Mouse (Mus musculus) lung, postnatal 0 days (tissue): ENCODE results near the gene Klf15. TPM values are rescaled to one million over a fixed set of nuclear protein-coding genes. Genes with fewer than 3 reads are reported as not detected.

Experiments
- ATAC-seq: fragments of 200-750 bp; cut with Nextera tagmentation; 2 replicates; pipeline ENCODE4 v1.8.0; 2017; ENCODE audit warnings: moderate library complexity
- DNase-seq: peaks from one replicate; pipeline ENCODE4 v3.0.0-alpha.2; 2016; ENCODE audit warnings: low spot score
- H3K27ac ChIP-seq: fragments of 300-500 bp; sonication (generic); 2 replicates; pipeline ENCODE4 v1.5.1; 2014; ENCODE audit warnings: antibody characterized with exemption, mild to moderate bottlenecking, low read length, mixed read lengths
- H3K27me3 ChIP-seq: fragments of 300-500 bp; sonication (generic); replicated peaks from 2 replicates; pipeline ENCODE4 v1.6.1; 2014; ENCODE audit warnings: low read length, mixed read lengths; ENCODE audit not compliant: insufficient read depth
- H3K36me3 ChIP-seq: fragments of 300-500 bp; sonication (generic); 2 replicates; pipeline ENCODE4 v1.6.1; 2014; ENCODE audit warnings: low read length, mixed read lengths; ENCODE audit not compliant: insufficient read depth
- H3K4me1 ChIP-seq: fragments of 300-500 bp; sonication (generic); 2 replicates; pipeline ENCODE4 v1.6.1; 2014; ENCODE audit warnings: antibody characterized with exemption, low read depth, low read length, mixed read lengths; ENCODE audit not compliant: insufficient read depth
- H3K4me2 ChIP-seq: fragments of 300-500 bp; sonication (generic); replicated peaks from 2 replicates; pipeline ENCODE4 v1.6.1; 2014; ENCODE audit warnings: low read depth, mild to moderate bottlenecking, low read length, moderate library complexity, mixed read lengths
- H3K4me3 ChIP-seq: fragments of 300-500 bp; sonication (generic); 2 replicates; pipeline ENCODE4 v1.5.1; 2014; ENCODE audit warnings: low read depth, low read length
- H3K9ac ChIP-seq: fragments of 300-500 bp; sonication (generic); replicated peaks from 2 replicates; pipeline ENCODE4 v1.6.1; 2014; ENCODE audit warnings: low read depth, mild to moderate bottlenecking
- H3K9me3 ChIP-seq: fragments of 300-500 bp; sonication (generic); 2 replicates; pipeline ENCODE4 v1.6.1; 2016; ENCODE audit warnings: low read length, mixed read lengths
- CTCF ChIP-seq: IDR thresholded peaks from 2 replicates; pipeline ENCODE4 v1.5.1; 2016; ENCODE audit warnings: antibody characterized with exemption, mild to moderate bottlenecking
- EP300 ChIP-seq: IDR thresholded peaks from 2 replicates; pipeline ENCODE4 v1.6.1; 2016; ENCODE audit warnings: antibody characterized with exemption, mild to moderate bottlenecking, control low read depth
- WGBS: fragments of 180-500 bp; shearing (Covaris S2); extraction: QIAGEN DNeasy Blood & Tissue Kit; methylation state at CpG from one replicate; pipeline ENCODE4 v1.1.7; 2014; 5-methylcytosine and 5-hydroxymethylcytosine counted together
- polyA plus RNA-seq: library from polyadenylated mRNA; unstranded; fragments of >200 nt; fragmentation: Nextera tagmentation; extraction: Ambion mirVana; gene quantifications from 2 replicates; pipeline ENCODE4 v1.2.1, GENCODE M21; 2015

Gene Klf15
- polyA plus RNA-seq, 1 experiment from 2014 or later: 41.4 TPM

DNA sequence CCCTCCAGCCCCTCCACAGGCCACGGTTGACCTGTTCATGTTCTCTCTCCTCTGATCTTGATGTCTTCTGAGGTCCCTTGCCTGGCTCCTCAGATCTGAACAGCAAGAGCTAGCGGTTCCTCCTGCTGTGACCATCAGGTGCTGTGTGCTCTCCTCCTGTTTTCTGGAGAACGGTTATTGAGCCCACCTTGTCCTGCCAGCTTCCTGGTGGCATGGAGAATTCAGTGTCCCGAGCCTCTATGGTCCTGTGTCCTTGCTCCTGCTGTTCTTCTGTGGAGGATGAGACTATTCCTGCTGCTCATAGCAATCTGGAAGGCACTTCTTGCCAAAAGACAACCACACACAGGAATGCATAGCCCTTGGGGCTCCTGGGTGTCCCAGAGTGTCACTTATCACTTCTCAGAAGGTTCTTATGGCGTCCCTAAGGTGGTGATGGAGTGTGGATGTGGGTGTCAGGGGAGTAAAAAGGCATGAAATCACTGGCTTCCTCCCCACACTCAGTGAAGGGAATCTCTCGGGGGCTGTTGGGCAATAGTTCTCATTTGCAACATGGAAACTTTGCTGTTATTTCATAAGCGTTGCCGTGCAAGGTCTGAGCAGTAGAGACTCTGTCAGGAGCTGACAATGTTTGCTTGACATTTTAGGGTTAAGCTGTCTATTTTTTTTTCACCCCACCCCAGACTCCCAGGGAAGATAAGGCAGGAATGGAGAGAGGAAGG lies 39.0 kb downstream of the Klf15 start:
- no peak overlapping the region for H3K4me3 ChIP-seq
- H3K4me1 ChIP-seq: peaks cover 9% of the 10 kb centered on the region; the same call in 1 of the 2 replicates
- WGBS: 45% methylated on average over 8 of the region's 8 CpGs
- DNase-seq (peak; percentile 68), ATAC-seq (no peak)
- H3K27me3 ChIP-seq: 0 out of 2 replicates have a peak, but pooled peaks cover 2% of the 10 kb centered on the region
- H3K27ac ChIP-seq: no peak overlapping the region
- TF ChIP-seq CTCF (no peak), EP300 (peak; percentile 39; the same call in 1 of the 2 replicates)
- no peaks in the 10 kb centered on the region for H3K9me3 ChIP-seq
- H3K4me2 ChIP-seq: no peak overlapping the region
- no peak overlapping the region for H3K9ac ChIP-seq
- no peaks in the 10 kb centered on the region for H3K36me3 ChIP-seq

DNA sequence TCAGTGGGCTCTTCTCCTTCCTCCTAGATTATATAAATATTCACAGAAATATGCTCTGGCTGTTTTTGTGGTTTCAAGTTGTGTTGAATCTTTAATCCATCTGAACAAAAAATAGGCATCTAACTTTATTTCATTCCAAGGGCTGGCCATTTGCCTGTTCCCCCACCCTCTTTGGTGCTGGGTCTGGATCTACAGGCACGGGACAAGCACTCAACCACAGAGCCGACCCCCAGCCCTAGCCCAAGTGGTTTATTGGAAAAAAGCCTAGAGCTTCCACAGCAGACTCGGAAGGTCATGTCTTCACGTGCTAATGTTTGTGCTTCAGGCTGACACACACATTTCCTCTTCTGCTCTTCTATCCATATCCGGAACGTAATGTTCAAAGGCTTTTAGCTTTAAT lies 43.5 kb downstream of the Klf15 start:
- TF ChIP-seq CTCF: no peak
- no peak for TF ChIP-seq EP300
- Histone ChIP-seq H3K4me2 (no peak overlapping the region), H3K4me1 (peaks cover 29% of the 10 kb centered on the region; the same call in 1 of the 2 replicates), H3K4me3 (no peak overlapping the region), H3K9me3 (no peaks in the 10 kb centered on the region), H3K27me3 (0 out of 2 replicates have a peak, but pooled peaks cover 2% of the 10 kb centered on the region), H3K9ac (0 out of 2 replicates have a peak overlapping the region, but pooled peaks have one; percentile 3), H3K27ac (peak overlapping the region; percentile 83), H3K36me3 (no peaks in the 10 kb centered on the region)
- ATAC-seq (no peak), DNase-seq (peak; percentile 56)
- 8% methylated on average over 6 of the region's 6 CpGs for WGBS

DNA sequence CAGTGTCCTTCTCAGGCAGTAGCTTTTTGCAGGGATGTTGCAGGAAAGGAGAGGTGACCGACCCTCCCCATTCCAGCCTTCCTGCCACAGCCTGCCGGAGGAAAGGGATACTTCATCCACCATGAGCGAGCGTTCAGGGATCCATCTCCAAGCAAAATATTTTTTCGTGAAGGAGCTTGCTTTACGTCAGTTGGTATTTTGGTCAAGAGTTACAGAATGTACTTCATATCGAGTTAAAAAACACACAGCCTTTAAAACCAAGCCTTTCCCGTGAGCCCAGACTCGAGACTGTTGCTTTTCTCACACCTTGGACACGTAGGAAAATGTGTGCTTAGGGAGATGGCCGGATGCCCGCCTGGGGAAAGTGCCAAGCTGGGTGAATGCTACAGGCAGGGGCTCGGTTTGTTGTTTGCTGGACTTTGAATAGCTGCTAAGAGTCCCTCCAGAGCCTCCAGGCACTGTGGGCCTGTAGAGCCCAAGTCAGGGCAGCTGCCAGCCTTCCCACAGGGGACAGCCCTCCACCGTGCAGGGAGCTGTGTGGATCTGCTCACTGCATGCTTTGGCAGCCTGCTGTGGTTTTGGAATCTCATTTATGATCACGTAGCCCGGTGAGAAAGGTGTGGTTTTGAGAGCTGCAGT lies 44.4 kb downstream of the Klf15 start:
- ATAC-seq (peak; percentile 78), DNase-seq (peak; percentile 95)
- H3K9ac ChIP-seq: 0 out of 2 replicates have a peak overlapping the region, but pooled peaks have one; percentile 32
- H3K4me1 ChIP-seq: peaks cover 29% of the 10 kb centered on the region; the same call in 1 of the 2 replicates
- peak overlapping the region; percentile 83 for H3K27ac ChIP-seq
- TF ChIP-seq EP300: peak; percentile 99
- no peak for TF ChIP-seq CTCF
- no peak overlapping the region for H3K4me2 ChIP-seq
- WGBS: 10% methylated on average over 16 of the region's 16 CpGs
- no peak overlapping the region for H3K4me3 ChIP-seq
- no peaks in the 10 kb centered on the region for H3K36me3 ChIP-seq
- H3K27me3 ChIP-seq: 0 out of 2 replicates have a peak, but pooled peaks cover 2% of the 10 kb centered on the region
- no peaks in the 10 kb centered on the region for H3K9me3 ChIP-seq

DNA sequence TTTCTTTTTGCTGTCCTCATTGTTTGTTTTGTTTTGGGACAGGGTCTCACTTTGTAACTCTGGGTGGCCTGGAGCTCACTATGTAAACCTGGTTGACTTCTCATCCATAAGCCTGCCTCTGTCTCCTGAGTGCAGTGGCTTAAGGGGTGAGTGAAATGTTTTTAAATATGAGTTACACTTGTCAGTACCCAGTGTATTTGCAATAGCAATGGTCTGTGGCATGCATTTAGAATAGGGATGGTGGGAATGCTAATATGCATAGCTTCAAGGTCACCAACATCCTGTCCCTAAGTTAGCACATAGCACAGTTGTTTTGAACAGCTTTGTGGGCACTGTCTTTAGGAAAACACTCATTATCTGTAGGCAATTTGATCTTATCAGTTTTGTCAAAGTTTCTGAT lies 45.1 kb downstream of the Klf15 start:
- H3K4me2 ChIP-seq: no peak overlapping the region
- H3K4me3 ChIP-seq: no peak overlapping the region
- no peak for DNase-seq
- no peaks in the 10 kb centered on the region for H3K9me3 ChIP-seq
- H3K27me3 ChIP-seq: no peaks in the 10 kb centered on the region
- no peaks in the 10 kb centered on the region for H3K36me3 ChIP-seq
- H3K27ac ChIP-seq: peak overlapping the region; percentile 83
- no peak for ATAC-seq
- H3K4me1 ChIP-seq: peaks cover 29% of the 10 kb centered on the region; the same call in 1 of the 2 replicates
- TF ChIP-seq CTCF: no peak
- no peak for TF ChIP-seq EP300
- no peak overlapping the region for H3K9ac ChIP-seq

DNA sequence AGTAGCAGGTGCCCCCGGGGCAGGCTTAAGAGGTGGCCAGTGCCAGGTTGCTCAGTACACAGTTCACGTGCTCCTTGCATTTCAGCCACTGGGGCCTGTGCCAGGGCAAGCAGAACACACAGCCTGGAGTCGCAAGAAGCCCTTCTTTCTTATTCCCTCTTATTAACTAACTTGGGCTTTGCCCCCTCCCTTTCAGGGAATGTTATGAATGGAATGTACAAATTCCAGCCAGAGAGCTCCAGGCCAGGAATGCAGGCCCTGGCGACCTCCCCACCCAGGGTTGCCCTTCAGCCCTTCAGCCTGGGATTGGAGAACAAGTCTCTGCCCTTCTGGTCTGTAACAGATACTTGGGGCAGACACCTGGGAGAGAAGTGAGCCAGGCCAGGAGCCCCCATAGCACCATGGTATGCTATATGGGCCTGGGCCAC lies 45.8 kb downstream of the Klf15 start:
- ATAC-seq (peak; percentile 81), DNase-seq (peak; percentile 94)
- no peaks in the 10 kb centered on the region for H3K27me3 ChIP-seq
- TF ChIP-seq EP300 (peak; percentile 98), CTCF (no peak; the same call in 1 of the 2 replicates)
- H3K9me3 ChIP-seq: no peaks in the 10 kb centered on the region
- H3K4me3 ChIP-seq: no peak overlapping the region
- no peak overlapping the region for H3K4me2 ChIP-seq
- 21% methylated on average over 4 of the region's 4 CpGs for WGBS
- peaks cover 29% of the 10 kb centered on the region; the same call in 1 of the 2 replicates for H3K4me1 ChIP-seq
- peak overlapping the region; percentile 83 for H3K27ac ChIP-seq
- no peaks in the 10 kb centered on the region for H3K36me3 ChIP-seq
- no peak overlapping the region; the same call in 1 of the 2 replicates for H3K9ac ChIP-seq

DNA sequence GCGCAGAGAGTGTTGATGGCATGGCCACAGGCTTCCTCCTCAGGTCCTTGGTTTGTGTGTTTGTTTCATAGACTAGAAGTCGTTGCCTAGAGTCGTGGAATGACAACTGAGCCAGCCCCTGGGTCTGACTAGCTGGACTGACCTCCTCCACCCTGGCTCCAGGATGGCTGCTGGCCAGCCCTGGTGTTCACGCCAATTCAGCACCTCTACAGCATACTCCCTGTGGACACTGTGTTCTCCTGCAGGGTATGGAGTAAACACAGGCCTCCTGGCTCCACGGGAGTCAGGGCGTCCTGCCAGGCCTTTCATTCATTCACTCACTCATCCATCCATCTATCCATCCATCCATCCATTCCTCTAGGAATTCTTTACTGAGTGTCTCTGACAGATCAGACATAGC lies 46.7 kb downstream of the Klf15 start:
- TF ChIP-seq EP300: peak; percentile 99
- peak; percentile 39 for TF ChIP-seq CTCF
- WGBS: 36% methylated on average over 6 of the region's 6 CpGs
- H3K27ac ChIP-seq: peak overlapping the region; percentile 78

More for the DNA sequence above, 46.7 kb downstream of the Klf15 start:
- DNase-seq (peak; percentile 85), ATAC-seq (peak; percentile 72)
- no peaks in the 10 kb centered on the region for H3K27me3 ChIP-seq
- H3K4me2 ChIP-seq: no peak overlapping the region
- H3K36me3 ChIP-seq: no peaks in the 10 kb centered on the region
- H3K4me3 ChIP-seq: no peak overlapping the region
- no peak overlapping the region for H3K9ac ChIP-seq
- no peaks in the 10 kb centered on the region for H3K9me3 ChIP-seq
- H3K4me1 ChIP-seq: peaks cover 30% of the 10 kb centered on the region; the same call in 1 of the 2 replicates
